Mouse (Mus musculus) embryo, embryonic 11.5 days (tissue): ENCODE results near the gene 1700010I14Rik.

Experiments used
- DNase-seq: peaks from one replicate; pipeline ENCODE4 v3.0.0-alpha.2; 2012; ENCODE audit warnings: low read depth, low spot score

1700010I14Rik gene

DNA sequence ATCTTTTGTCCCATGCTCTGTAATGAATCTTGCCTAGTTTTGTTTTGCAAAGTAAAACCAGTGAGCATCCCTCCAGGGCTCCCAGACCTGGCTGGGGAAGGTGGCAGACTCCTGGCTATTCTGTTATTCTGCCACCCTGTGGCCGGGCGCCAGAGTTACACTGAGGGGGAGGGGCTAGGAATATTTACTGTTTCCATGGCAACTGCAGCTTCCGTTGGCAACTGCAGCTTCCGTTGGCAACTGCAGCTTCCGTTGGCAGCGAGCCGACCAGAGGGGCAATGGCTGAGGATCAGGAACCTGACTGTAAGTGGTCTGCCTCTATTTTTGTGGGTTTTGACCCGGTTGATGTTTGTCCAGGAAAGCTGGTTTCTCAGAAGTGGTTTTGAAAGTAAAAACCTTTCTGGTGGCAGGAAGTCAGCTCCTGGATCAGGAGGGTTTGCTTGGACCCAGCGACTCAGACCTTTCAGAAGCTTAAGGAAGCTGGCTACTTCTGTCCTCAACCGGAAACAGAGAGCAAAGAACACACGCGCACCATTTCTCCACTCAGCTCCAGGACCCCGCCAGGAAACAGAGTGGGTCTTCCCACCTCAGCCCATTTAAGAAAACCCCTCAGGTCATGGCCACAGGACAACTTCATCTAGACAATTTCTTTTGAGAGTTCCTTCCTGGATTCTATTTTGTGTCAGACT, at the start of gene 1700010I14Rik:
TSS of gene 1700010I14Rik (plus strand) at position 215 of the 689 bp plus-strand sequence.
- peak; percentile 67 for DNase-seq

DNA sequence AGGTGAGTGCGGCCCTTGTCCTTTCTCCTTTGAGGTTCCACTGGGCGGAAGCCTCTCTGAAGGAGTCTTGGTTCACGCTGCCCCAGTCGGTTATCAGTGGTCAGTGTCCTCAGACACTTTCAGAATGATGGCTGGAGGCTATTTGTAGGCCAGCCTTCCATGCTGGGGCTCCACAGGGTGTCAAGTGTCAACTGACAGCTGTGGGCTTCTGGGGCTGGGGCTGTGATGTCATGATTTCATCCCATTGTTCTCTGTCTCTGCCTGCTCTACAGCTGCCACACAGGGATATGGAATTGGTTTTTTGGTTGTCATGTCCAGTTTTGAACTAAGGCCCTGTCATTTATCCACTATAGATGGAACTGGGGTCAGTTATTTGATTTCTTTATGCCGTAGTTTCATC, 36.5 kb upstream of the 1700010I14Rik start:
- no peak for DNase-seq

DNA sequence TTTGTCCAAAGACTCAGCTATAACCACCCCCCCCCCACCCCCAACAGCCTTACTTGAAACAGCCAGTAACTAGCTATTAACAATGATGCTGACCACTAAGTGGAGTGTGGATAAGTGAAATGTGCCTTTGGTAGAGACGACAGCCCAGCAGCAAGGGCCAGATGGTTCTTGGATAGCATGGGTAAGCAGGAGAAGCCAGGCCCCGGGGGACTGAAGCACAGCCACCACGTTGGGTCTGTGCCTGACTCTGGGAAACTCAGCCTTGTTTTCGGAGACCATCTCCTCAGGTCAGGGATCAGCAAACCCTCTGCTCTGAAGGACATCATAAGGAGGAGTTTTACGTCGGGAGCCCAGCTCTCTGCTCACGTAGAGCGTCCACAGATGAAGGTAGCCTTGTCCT, 35.2 kb upstream of the 1700010I14Rik start:
- DNase-seq = no peak

DNA sequence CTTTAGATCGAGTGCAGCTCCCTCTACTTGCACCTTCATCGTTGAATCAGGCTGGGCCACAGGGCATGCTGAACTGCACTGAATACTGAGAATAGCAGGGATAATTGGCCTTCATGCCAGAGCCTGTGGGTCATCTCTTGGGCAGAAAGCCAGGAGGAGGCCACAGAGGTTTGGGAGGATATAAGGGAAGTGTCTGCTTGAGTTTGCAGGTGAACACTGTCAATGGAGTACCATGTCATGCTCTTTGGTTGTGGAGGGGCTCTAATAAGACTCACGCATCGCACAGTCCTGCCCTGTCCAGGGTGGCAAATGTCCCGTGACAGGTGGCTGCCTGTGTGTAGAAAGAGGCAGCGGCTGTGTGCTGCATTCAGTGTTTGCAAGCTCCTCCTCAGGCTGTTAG, 30.0 kb upstream of the 1700010I14Rik start:
- DNase-seq = no peak

DNA sequence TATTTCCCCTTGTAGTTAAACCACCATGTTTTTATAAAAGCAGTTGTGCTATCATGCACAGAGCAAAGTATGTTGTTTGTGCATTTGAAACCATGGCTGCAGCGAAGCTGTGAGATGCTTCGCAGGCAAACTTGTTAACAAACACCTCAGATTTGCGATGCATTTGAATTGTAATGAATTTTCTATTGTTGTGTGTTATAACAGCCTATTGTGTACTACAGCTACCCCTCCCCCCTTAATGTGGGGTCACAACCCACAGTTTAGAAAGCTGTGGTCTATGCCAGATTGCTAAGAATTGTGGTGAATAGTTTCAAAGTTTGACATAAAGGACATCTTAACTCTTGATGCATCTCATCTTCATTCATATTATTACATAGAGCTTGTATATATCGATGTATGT, 27.7 kb upstream of the 1700010I14Rik start:
- no peak for DNase-seq

DNA sequence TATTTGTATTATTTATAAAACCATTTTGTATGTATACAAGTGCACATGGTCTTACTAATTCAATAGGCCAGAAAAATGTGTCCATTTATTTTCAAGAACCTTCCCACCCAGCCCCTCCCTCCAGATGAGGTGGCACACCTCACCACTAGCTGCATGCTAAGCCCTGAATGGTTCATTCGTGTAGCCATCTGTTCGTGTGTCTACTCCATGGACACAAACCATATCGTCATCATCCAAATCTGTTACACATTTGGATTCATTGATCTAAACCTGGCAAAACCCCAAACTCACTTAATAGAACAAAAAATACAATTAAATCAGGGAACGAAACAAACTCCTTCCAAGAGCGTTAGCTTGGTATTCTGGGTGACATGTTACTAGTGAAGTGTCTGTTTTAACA, 27.0 kb upstream of the 1700010I14Rik start:
- no peak for DNase-seq

DNA sequence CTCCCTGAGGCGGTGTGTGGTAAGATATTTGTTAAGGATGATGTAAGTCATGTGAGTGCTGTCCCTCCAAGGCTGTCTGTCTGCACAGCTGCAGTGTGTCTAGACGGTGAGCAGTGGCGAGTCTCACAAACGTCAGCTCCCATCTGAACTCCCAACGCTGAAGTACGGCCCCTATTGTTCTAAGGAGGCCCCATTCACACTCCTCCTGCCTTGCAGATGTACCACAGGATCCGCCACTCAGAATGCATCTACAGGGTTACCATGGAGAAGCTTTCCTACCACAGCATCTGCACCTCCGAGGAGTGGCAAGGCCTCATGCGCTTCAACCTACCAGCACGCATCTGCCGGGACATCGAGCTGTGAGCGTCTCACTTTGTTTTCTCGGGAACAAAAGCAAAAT, 26.5 kb upstream of the 1700010I14Rik start:
- no peak for DNase-seq

DNA sequence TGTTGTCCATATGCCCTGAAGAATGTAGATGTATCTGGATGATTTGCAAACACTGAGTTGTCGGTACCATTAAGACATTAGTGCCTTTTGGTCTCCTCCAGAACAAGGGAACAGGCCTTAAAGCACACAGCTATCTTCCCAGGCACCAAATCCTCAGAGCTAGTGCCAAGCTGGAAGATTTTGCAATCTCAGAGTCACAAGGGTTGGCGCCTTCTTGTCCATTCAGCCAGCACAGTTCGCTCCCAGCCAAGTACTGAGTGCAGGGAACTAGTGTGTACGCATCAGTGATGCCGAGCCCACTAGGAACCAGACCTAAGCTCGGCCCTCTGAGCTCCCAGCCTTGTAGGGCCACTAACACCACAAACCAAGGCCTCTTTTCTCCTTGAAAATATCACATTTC, 23.0 kb upstream of the 1700010I14Rik start:
- no peak for DNase-seq

DNA sequence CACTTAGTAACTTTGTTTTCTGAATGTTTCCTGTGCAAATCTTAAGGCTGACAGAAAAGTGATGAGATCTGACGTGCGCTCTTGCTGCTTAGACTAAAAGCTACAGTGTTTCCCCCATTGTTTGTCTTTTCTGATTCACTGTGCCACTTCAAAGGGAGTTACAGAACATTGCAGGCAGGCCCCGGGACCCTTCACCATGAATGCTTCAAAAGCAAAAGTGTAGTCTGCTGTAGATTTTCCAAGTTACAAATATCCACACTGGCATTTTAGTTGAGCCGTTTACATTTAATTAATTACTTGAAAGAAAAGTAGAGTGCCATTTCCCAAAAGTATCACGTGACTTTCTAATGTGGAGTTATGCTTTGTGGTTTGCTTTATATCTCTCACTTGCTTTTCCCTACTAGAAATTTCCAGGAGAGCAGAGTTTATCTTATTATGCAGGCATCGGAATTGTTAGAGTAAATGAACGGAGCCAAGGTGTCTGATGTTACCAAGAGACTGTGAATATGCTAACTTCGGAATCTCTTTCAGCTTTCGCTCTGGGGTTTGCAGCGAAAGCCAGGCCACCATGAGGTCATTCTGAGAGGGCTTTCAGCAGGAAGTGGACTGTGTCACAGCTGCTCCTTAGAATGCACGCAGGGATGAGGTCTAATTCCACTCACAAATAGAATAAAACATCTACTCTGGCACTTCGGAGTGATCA, 15.8 kb upstream of the 1700010I14Rik start:
- no peak for DNase-seq

DNA sequence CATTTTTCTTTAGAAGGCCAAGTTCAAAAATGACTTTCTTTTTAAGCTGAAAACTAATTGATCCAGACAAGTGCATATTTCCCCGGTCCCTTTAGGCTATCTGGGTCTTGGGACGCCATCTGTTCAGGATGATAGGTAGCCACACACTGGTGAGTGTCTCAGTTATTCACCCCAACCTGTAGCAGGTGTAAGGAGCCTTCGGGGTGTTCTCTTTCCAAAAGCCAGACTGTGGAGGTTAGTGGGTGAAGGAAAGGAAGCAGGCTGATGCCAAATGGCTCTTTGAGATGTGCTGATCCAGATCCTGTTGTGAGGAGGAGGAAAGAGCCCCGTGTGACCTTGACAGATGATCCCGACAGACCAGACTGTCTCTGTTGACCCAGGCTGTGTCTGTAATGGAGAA, 14.8 kb upstream of the 1700010I14Rik start:
- DNase-seq = no peak

DNA sequence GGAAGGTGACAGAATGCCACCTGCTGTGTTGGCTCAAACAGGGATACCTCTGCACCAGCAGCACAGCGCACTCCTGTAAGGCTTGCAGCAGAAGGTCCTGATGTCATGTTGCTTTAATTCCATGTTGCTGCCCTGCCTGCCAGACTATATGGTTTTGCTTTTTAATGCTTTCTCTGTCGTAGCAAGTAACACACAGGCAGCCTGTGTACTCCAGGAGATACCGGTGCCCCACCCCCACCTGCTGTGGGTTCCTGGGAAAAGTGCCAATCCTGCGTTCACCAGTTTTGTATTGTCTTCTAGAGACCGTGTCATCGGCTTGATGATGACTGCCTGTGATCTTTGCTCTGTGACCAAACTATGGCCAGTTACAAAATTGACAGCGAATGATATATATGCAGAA, 13.7 kb upstream of the 1700010I14Rik start:
- no peak for DNase-seq

DNA sequence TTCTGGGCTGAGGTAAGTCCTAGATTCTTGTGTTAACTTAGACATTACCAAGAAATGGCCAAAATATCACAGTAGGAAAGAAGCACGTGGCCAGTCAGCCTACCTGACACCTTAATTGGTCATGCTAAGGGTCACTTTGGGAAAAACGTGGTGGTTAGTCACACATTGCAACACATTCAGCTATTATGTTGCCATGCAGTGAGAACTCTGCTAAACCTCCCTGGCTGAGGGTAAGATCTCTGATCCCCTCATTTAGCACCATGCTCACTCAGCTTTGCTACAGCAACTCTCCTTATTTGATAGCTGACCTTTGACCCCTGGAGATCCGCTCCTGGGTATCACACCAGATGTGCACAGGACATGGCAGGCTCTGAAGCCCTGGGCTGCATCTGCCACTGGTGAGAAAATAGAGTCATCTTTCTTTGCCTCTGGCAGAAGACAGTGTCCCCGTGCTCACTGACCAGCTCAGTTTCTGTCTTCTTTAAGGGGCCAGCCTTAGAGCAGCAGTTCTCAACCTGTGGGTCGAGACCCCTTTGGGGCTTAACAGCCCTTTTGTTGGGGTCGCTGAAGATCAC, 13.2 kb upstream of the 1700010I14Rik start:
- DNase-seq = no peak

DNA sequence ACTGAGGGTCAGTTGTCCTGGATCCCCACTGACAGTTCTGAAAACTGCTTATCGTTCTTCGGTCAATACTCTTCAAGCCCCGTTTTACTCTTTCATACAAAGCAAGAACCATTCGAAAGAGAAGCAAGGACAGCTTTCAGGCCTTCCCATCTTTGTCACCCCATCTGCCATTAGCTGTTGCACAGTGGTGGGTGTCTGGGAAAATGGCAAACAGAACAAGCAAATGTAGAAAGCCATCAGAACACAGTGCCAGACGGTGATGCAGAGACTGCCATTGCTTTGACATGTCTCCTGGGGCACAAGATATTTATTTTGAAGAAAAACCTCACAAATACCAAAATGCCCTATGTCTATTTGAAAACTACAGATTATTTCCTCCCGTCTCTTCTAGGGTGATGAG, 11.4 kb upstream of the 1700010I14Rik start:
- DNase-seq = no peak

DNA sequence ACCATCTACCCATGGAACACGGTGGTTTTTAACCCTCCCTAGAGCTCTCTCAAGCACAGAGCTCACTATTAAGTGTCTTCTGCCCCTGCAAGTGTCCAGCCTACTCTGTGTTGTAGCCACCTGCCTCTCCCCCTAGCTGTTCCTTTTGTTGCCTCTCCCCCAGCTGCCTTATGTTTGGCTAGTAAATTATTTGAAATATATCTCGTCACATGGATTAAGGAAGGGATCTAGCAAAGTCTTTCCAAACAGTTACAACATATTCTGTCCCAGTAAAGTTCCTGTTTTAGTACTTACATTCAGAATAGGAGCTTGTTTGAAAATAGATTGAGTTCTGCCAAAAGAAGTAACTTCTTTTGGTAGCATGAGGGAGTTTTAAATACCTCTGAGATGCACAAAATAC, 10.9 kb upstream of the 1700010I14Rik start:
- no peak for DNase-seq

DNA sequence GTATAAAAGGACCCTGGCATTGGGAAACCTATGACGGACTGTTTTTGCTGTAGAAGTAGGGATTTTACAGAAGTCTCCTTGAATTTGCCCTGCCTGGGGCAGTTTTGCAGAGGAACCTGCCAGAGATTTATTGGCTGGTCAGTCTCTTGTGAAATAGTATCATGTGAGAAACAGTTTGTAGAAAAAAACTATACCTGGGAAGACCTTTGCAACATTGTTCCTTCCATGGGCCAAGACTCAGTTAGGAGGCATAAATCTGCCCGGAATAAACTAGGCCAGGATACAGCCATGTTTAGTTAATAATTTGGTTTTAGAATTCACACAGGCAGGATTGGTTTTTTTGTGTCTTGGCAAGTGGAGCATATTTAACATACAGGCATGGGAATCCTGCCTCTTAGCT, 4.6 kb upstream of the 1700010I14Rik start:
- DNase-seq = no peak

DNA sequence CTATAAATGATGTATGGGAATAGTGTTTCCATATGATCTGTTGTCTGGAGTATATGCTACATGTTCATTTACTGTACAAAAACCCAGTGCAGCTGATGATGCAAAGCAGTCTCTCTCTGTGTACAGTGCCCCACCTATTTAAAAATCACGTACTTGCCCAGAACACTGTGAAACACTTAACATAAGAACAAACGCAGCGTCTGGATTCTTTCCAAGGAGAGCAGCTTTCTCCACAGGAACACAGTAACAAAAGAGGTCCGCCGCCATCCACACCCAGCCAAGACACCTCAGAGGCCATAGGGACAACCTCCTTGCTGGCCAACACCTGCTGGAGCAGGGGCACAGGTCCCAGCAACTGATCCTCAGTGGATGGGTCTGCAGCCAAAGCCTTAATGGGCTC, 2.4 kb upstream of the 1700010I14Rik start:
- DNase-seq = no peak

DNA sequence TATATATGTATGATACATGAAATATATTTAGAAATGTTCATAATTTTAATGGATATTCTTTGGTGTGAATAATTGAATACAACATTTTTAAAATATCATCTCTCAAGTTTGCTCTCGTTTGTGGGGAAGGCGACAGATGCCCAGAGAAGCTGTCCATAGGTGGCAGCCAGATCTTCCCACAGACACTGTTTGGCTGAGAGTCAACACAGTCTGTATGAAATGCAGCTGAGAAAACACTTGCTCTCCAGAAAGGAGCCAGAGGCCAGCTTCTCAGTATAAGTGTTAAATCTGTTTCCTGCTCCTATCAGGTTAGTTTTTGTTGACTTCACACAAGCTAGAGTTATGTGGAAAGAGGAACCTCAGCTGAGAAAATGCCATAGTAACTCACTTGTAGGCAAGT, 1.6 kb upstream of the 1700010I14Rik start:
- no peak for DNase-seq

DNA sequence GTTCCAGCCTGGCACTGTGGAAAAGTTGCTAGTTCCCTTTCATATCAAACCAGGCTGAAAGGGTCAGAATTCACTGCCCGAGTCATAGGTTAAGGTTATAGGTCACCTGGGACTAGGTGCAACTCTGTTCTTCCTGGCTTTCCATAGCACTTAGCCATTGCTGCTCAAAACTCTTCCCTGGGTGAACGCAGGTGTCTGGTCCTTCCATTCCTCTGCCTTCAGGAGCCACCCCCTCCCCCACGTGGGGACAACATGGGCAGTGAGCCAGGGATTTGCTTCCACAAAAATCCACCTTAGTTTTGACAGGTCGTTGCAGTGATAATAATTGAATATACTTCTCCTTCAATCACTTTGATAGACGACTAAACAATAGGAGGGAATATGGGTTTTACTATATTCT, 764 bp upstream of the 1700010I14Rik start:
- no peak for DNase-seq

DNA sequence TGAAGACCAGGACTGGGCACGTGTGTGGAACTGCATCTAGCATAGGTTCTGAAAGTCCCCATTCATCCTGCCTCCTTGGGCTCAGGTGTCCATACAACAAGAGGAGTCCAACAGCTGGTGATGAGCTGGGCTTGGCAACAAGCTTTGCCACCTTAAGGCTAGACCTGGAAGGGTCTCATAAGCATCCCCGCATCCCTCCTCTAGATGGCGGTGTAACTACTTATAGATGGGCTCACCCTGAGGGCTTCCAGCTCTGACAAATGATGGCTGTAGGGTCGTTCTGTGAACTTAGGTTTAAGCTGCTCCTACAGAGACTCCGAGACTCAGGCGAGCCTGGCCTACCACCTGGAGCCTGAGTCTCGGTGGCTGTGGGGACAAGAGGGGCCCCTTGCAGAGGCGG, 3.0 kb downstream of the 1700010I14Rik start:
- DNase-seq = peak; percentile 14

DNA sequence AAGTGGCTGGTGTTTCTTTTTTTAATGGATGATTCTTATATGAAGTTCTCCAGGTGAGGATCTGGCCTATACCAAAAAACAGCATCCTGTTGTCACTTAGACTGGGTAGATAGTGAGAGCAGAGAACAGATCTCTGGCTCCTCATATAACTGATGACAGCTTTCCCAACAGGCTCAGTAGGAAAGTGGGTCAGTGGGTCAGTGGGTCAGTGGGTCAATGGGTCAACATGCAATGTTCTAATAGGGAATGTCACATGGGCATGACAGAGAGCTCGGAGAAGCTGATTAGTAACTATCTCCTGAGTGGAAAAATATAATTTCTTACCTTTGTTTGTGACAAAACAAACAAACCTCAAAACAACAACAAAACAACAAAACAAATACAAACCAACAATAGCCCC, 7.2 kb downstream of the 1700010I14Rik start:
- no peak for DNase-seq

DNA sequence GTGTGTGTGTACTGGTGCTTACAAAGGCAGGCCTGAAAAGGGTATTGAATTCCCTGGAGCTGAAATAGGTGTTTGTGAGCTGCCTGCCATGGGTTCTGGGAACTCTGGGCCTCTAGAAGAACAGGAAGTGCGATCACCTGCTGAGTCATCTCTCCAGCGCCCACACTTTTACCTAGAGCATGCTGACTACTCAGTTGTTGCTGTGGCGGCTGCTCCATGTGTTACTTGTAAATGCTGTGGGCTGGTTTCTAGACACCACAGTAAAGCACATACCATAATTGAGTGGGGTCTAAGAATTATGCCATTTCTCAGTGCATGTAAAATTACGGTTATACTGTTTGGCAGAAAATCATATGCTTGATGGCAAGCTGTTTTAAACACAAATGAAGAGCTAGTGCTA, 14.3 kb downstream of the 1700010I14Rik start:
- no peak for DNase-seq

DNA sequence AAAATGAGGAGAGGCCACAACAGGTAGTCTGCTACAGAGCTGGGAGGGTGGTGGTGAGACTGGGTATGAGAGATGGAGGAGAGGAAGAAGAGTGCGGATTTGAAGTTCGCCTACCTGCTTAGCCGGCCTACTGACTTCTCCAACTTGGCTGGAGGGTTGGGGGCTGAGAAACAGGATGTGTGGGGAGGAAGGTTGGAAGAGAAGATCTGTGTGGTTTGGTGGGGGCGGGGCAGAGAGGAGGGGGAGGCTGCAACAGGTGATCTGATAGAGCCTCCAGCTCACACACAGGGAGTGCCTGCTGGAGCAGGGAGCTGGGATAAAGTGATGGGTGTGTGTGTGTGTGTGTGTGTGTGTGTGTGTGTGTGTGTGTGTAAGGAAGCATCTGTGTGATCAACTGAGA, 16.4 kb downstream of the 1700010I14Rik start:
- no peak for DNase-seq
